ENCODE assay signal across 8 mouse cellular contexts in the genomic region with DNA sequence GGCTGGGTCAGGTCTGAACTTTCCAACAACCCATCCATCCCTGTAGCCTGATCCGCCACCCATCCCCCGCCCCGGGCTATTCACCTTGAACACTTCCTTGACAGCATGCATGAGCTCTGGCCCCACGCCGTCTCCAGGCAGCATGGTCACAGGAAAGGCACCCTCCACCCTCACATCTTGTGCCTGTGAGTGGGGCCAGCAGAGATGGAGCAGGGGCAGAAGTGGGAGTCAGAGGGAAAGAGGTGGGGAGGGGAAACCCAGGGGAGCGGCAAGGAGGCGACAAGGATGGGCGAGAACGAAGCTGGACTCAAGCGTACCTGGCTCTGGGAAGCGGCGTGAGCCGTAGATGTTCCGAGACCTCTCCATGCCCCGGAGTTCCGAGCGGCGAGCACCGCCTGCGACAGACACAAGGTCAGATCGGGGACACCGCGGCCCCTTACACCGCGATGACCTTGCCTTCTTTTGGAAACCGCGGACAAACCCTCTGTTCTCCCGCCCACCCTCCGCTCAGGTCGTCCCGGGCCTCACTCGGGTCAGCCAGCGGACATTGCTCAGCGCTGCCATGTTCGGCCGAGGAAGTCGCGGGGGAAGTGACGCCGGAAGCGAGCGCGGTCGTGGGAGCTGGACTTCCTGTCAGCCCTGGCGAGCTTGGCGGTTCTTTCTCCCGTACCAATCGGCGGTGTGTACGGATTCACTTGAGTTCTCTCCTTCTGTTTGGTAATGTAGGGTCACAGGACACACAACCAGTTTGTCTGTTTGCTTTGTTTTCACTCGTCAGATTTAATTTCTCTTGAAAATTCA. TPM values are rescaled to one million over a fixed set of nuclear protein-coding genes. Genes with fewer than 3 reads are reported as not detected.
DNase-seq lines count a peak whose midpoint lies in the region; ATAC-seq and TF ChIP-seq lines count a peak whose summit lies in the region.

Idh3b (minus strand) TSS at position 694 of the 801 bp plus-strand sequence.

- ATAC-seq in forebrain, embryonic 15.5 days (replicated peaks), result peak; percentile 91
- peak; percentile 90 for ATAC-seq in liver, embryonic 16.5 days (ENCODE audit: low read depth)
- ATAC-seq in neural tube, embryonic 12.5 days (ENCODE audit: low FRiP score, low read depth), result peak; percentile 90
- ATAC-seq in stomach, postnatal 0 days (ENCODE audit: low FRiP score, low TSS enrichment), result peak; percentile 92

- no peak for TF ChIP-seq CTCF in stomach, postnatal 0 days (IDR thresholded peaks at IDR 0.05; ENCODE audit: low read depth)

- H3K9ac ChIP-seq in forebrain, embryonic 15.5 days (replicated peaks), result peak within 1 kb of the TSS; percentile 79
- peak within 1 kb of the TSS; percentile 86 for H3K9ac ChIP-seq in liver, embryonic 16.5 days (ENCODE audit: low read depth, low read length)
- peak within 1 kb of the TSS; percentile 84 for H3K9ac ChIP-seq in neural tube, embryonic 12.5 days
- peak within 1 kb of the TSS; percentile 86 for H3K9ac ChIP-seq in stomach, postnatal 0 days (ENCODE audit: low read length)

- no peaks in the 10 kb centered on the region for H3K27me3 ChIP-seq in forebrain, embryonic 15.5 days
- no peaks in the 10 kb centered on the region for H3K27me3 ChIP-seq in liver, embryonic 16.5 days (ENCODE audit: control insufficient read depth, insufficient read depth, low read depth, low read length)
- no peaks in the 10 kb centered on the region for H3K27me3 ChIP-seq in neural tube, embryonic 12.5 days (replicated peaks)
- H3K27me3 ChIP-seq in stomach, postnatal 0 days (ENCODE audit: control insufficient read depth, insufficient read depth, low read length), result no peaks in the 10 kb centered on the region

- peak within 1 kb of the TSS; percentile 91 for H3K4me2 ChIP-seq in forebrain, embryonic 15.5 days (replicated peaks)
- H3K4me2 ChIP-seq in liver, embryonic 16.5 days (ENCODE audit: low read depth, low read length), result peak within 1 kb of the TSS; percentile 80
- peak within 1 kb of the TSS; percentile 98 for H3K4me2 ChIP-seq in neural tube, embryonic 12.5 days (replicated peaks)
- H3K4me2 ChIP-seq in stomach, postnatal 0 days (replicated peaks; ENCODE audit: low read depth), result peak within 1 kb of the TSS; percentile 89

- WGBS in forebrain, embryonic 15.5 days, result under 1% methylated on average over 51 of the region's 51 CpGs
- WGBS in large intestine, adult 2 months, result under 1% methylated on average over 51 of the region's 51 CpGs
- WGBS in liver, embryonic 16.5 days (ENCODE audit: insufficient replicate concordance), result under 1% methylated on average over 51 of the region's 51 CpGs
- 1% methylated on average over 51 of the region's 51 CpGs for whole genome bisulfite sequencing in neural tube, embryonic 12.5 days
- under 1% methylated on average over 51 of the region's 51 CpGs for WGBS in stomach, postnatal 0 days

- peak within 1 kb of the TSS; percentile 51 for H3K27ac ChIP-seq in forebrain, embryonic 15.5 days (replicated peaks)
- peak within 1 kb of the TSS; percentile 73 for H3K27ac ChIP-seq in liver, embryonic 16.5 days (ENCODE audit: low read length)
- no peak within 1 kb of the TSS for H3K27ac ChIP-seq in neural tube, embryonic 12.5 days
- H3K27ac ChIP-seq in stomach, postnatal 0 days (replicated peaks), result peak within 1 kb of the TSS; percentile 83

- no peaks in the 10 kb centered on the region for H3K9me3 ChIP-seq in forebrain, embryonic 15.5 days
- H3K9me3 ChIP-seq in liver, embryonic 16.5 days (replicated peaks; ENCODE audit: control insufficient read depth, low read length), result no peaks in the 10 kb centered on the region
- no peaks in the 10 kb centered on the region for H3K9me3 ChIP-seq in neural tube, embryonic 12.5 days
- no peaks in the 10 kb centered on the region for H3K9me3 ChIP-seq in stomach, postnatal 0 days (ENCODE audit: control insufficient read depth, low read length)

- H3K4me3 ChIP-seq in forebrain, embryonic 15.5 days, result peak within 1 kb of the TSS; percentile 91
- H3K4me3 ChIP-seq in liver, embryonic 16.5 days (ENCODE audit: low read depth, low read length), result peak within 1 kb of the TSS; percentile 86
- peak within 1 kb of the TSS; percentile 84 for H3K4me3 ChIP-seq in neural tube, embryonic 12.5 days
- H3K4me3 ChIP-seq in stomach, postnatal 0 days (ENCODE audit: low read depth, low read length), result peak within 1 kb of the TSS; percentile 89

- peaks cover 18% of the 10 kb centered on the region for H3K4me1 ChIP-seq in forebrain, embryonic 15.5 days
- peaks cover 10% of the 10 kb centered on the region for H3K4me1 ChIP-seq in liver, embryonic 16.5 days (ENCODE audit: control insufficient read depth, low read depth, low read length)
- peaks cover 9% of the 10 kb centered on the region for H3K4me1 ChIP-seq in neural tube, embryonic 12.5 days
- H3K4me1 ChIP-seq in stomach, postnatal 0 days (replicated peaks; ENCODE audit: control insufficient read depth, insufficient read depth), result peaks cover 5% of the 10 kb centered on the region; the same call in 1 of the 2 replicates

- no peak for TF ChIP-seq EP300 in stomach, postnatal 0 days (optimal IDR thresholded peaks at IDR 0.05)

- intact Hi-C loops in heart, postnatal 14 days (cut with DNase I), result loop anchor here (1.0 kb wide), 1 partner anchor 9 kb away; no protein-coding TSS in a partner anchor

- peaks cover 27% of the 10 kb centered on the region for H3K36me3 ChIP-seq in forebrain, embryonic 15.5 days
- H3K36me3 ChIP-seq in liver, embryonic 16.5 days (ENCODE audit: control insufficient read depth, insufficient read depth), result peaks cover 21% of the 10 kb centered on the region
- H3K36me3 ChIP-seq in neural tube, embryonic 12.5 days, result peaks cover 27% of the 10 kb centered on the region
- H3K36me3 ChIP-seq in stomach, postnatal 0 days (ENCODE audit: control insufficient read depth, insufficient read depth, low read length), result peaks cover 14% of the 10 kb centered on the region

- peak; percentile 84 for DNase-seq in ES-CJ7 (ENCODE audit: low read depth, low spot score)
- peak; percentile 80 for DNase-seq in cerebellum, adult 11 months
- DNase-seq in heart, postnatal 14 days, result peak; percentile 88 to 94
- peak; percentile 67 for DNase-seq in large intestine, adult 2 months (ENCODE audit: low read depth, low spot score)
- DNase-seq in stomach, postnatal 0 days (ENCODE audit: low spot score), result peak; percentile 93

RNA-seq across cellular contexts. Expression of gene Idh3b, which starts in this region (rescaled TPM):
- polyA plus RNA-seq in forebrain, embryonic 15.5 days (2015; fragmentation: Nextera tagmentation; extraction: Ambion mirVana), result 165 TPM in 2 replicates
- total RNA-seq in heart, postnatal 14 days (2021), result 100 to 1,000 TPM; 678 to 685 TPM
- 224 and 301 TPM in 2 replicates for polyA plus RNA-seq in large intestine, adult 2 months (2012; rRNA removed)
- polyA plus RNA-seq in liver, embryonic 16.5 days (2015; fragmentation: Nextera tagmentation; extraction: Ambion mirVana), result 106 and 108 TPM in 2 replicates
- 128 and 133 TPM in 2 replicates for polyA plus RNA-seq in neural tube, embryonic 12.5 days (2016; fragmentation: Nextera tagmentation; extraction: Ambion mirVana)
- polyA plus RNA-seq in stomach, postnatal 0 days (2015; fragmentation: Nextera tagmentation; extraction: Ambion mirVana), result 126 and 135 TPM in 2 replicates
